Mouse (Mus musculus): ENCODE results near the gene Onecut3. TPM values are rescaled to one million over a fixed set of nuclear protein-coding genes. Genes with fewer than 3 reads are reported as not detected.

Onecut3 gene
- total and polyA plus RNA-seq, 2 experiments from 2014 or later: not detected

GRCm38 (mm10) chr10:80513739-80514138, 19.1 kb downstream of the Onecut3 start:
- H3K4me2 ChIP-seq (ENCODE audit: low read depth, low read length): no peak overlapping the region
- DNase-seq (ENCODE audit: low spot score) (no peak), ATAC-seq (ENCODE audit: insufficient read depth, low read depth) (no peak)
- H3K4me3 ChIP-seq (ENCODE audit: low read depth, low read length): no peak overlapping the region
- H3K36me3 ChIP-seq (replicated peaks; ENCODE audit: control insufficient read depth, insufficient read depth, low read length): no peaks in the 10 kb centered on the region
- H3K4me1 ChIP-seq (ENCODE audit: control insufficient read depth, insufficient read depth): no peaks in the 10 kb centered on the region
- H3K27ac ChIP-seq (ENCODE audit: low read depth): no peak overlapping the region
- TF ChIP-seq CTCF (IDR thresholded peaks at IDR 0.05; ENCODE audit: low read depth) (no peak), EP300 (IDR thresholded peaks at IDR 0.05; ENCODE audit: low read depth) (no peak)
- H3K27me3 ChIP-seq (ENCODE audit: control insufficient read depth, insufficient read depth, low read length): peaks cover 51% of the 10 kb centered on the region
- WGBS: 8% methylated on average over 19 of the region's 19 CpGs
- H3K9me3 ChIP-seq (replicated peaks; ENCODE audit: control insufficient read depth, low read length): 0 out of 2 replicates have a peak, but pooled peaks cover under 1% of the 10 kb centered on the region
- no peak overlapping the region for H3K9ac ChIP-seq (replicated peaks; ENCODE audit: low read depth, low read length)

GRCm38 (mm10) chr10:80519287-80519686, 24.7 kb downstream of the Onecut3 start:
- H3K9me3 ChIP-seq (replicated peaks; ENCODE audit: control insufficient read depth, low read length): peaks cover 7% of the 10 kb centered on the region; the same call in 1 of the 2 replicates
- H3K4me3 ChIP-seq (ENCODE audit: low read depth, low read length): no peak overlapping the region
- H3K4me1 ChIP-seq (ENCODE audit: control insufficient read depth, insufficient read depth): no peaks in the 10 kb centered on the region
- no peak overlapping the region for H3K27ac ChIP-seq (ENCODE audit: low read depth)
- no peak for DNase-seq (ENCODE audit: low spot score)
- H3K9ac ChIP-seq (replicated peaks; ENCODE audit: low read depth, low read length): no peak overlapping the region
- no peak for ATAC-seq (ENCODE audit: insufficient read depth, low read depth)
- peaks cover 14% of the 10 kb centered on the region for H3K27me3 ChIP-seq (ENCODE audit: control insufficient read depth, insufficient read depth, low read length)
- WGBS: 45% methylated on average over 2 of the region's 2 CpGs
- TF ChIP-seq CTCF (IDR thresholded peaks at IDR 0.05; ENCODE audit: low read depth) (peak; percentile 16; the same call in 1 of the 2 replicates), EP300 (IDR thresholded peaks at IDR 0.05; ENCODE audit: low read depth) (no peak)
- no peak overlapping the region for H3K4me2 ChIP-seq (ENCODE audit: low read depth, low read length)
- no peaks in the 10 kb centered on the region for H3K36me3 ChIP-seq (replicated peaks; ENCODE audit: control insufficient read depth, insufficient read depth, low read length)

DNA sequence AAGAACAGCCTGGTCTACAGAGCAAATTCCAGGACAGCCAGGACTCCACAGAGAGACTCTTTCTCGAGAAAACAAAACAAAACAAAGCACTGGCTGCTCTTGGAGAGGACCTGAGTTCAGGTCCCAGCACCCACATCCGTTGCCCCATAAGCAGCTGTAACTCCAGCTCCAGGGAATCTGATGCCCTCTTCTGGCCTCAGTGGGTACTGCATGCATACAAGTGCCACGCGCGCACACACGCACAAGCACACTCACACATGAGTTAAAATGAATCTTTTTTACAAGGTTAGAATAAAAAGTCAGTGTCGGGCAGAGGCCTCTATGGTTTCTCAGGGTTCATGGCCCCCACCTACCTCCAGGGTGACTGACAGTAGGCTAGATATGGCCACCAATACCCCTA, 28.7 kb downstream of the Onecut3 start:
- no peaks in the 10 kb centered on the region for H3K27me3 ChIP-seq (ENCODE audit: control insufficient read depth, insufficient read depth, low read length)
- TF ChIP-seq CTCF (IDR thresholded peaks at IDR 0.05; ENCODE audit: low read depth) (no peak), EP300 (IDR thresholded peaks at IDR 0.05; ENCODE audit: low read depth) (no peak)
- DNase-seq (ENCODE audit: low spot score) (no peak), ATAC-seq (ENCODE audit: insufficient read depth, low read depth) (no peak)
- no peak overlapping the region for H3K4me2 ChIP-seq (ENCODE audit: low read depth, low read length)
- no peak overlapping the region for H3K9ac ChIP-seq (replicated peaks; ENCODE audit: low read depth, low read length)
- H3K4me1 ChIP-seq (ENCODE audit: control insufficient read depth, insufficient read depth): no peaks in the 10 kb centered on the region
- 92% methylated on average over 7 of the region's 7 CpGs for WGBS
- H3K27ac ChIP-seq (ENCODE audit: low read depth): no peak overlapping the region
- H3K9me3 ChIP-seq (replicated peaks; ENCODE audit: control insufficient read depth, low read length): peaks cover 7% of the 10 kb centered on the region; the same call in 1 of the 2 replicates
- H3K4me3 ChIP-seq (ENCODE audit: low read depth, low read length): no peak overlapping the region
- no peaks in the 10 kb centered on the region for H3K36me3 ChIP-seq (replicated peaks; ENCODE audit: control insufficient read depth, insufficient read depth, low read length)

DNA sequence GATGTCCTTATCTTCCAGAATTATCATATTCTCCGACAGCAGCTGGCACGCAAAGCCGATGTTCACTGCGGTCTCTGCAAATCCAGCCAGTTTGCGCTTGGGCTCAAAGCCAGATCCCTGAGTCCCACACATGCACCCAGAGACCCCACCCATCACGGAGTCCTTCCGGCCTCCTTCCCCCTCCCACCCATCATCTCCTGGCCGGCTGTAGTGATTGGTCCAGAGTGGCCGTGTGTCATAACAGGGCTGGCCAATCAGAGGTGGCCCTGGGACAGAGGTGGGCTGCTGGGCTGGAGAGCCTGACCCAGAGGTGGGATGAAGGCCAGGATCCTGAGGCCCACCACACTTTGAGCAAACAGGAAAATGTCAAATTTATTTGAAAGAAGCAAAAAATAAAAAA, 31.5 kb downstream of the Onecut3 start:
- H3K4me2 ChIP-seq (ENCODE audit: low read depth, low read length): no peak overlapping the region
- H3K4me1 ChIP-seq (ENCODE audit: control insufficient read depth, insufficient read depth): no peaks in the 10 kb centered on the region
- H3K27ac ChIP-seq (ENCODE audit: low read depth): no peak overlapping the region
- no peak overlapping the region for H3K4me3 ChIP-seq (ENCODE audit: low read depth, low read length)
- no peak for DNase-seq (ENCODE audit: low spot score)
- TF ChIP-seq CTCF (IDR thresholded peaks at IDR 0.05; ENCODE audit: low read depth): no peak
- no peak for TF ChIP-seq EP300 (IDR thresholded peaks at IDR 0.05; ENCODE audit: low read depth)
- no peak overlapping the region for H3K9ac ChIP-seq (replicated peaks; ENCODE audit: low read depth, low read length)
- H3K9me3 ChIP-seq (replicated peaks; ENCODE audit: control insufficient read depth, low read length): no peaks in the 10 kb centered on the region
- H3K27me3 ChIP-seq (ENCODE audit: control insufficient read depth, insufficient read depth, low read length): no peaks in the 10 kb centered on the region
- ATAC-seq (ENCODE audit: insufficient read depth, low read depth): no peak
- 26% methylated on average over 9 of the region's 9 CpGs for WGBS
- H3K36me3 ChIP-seq (replicated peaks; ENCODE audit: control insufficient read depth, insufficient read depth, low read length): no peaks in the 10 kb centered on the region

DNA sequence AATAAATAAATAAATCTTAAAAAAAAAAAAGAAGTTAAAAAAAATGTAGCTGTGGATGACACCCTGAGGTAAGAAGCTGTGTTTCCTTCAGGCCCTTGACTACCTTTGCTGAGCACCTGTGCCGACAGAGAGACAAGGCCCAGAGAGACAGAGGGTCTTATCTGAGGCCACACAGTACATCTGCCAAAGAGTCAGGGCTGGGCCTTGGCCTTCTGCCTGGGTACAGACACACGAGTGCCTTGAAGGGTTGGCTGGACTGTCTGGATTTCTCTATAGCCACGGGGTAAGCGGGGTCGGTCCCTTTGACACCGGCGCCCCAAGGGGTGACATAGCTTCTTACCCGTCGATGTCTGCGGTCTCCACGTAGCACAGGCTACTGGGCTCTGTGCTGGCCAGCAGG, 38.1 kb downstream of the Onecut3 start:
- H3K27me3 ChIP-seq (ENCODE audit: control insufficient read depth, insufficient read depth, low read length): peaks cover 17% of the 10 kb centered on the region
- no peak for TF ChIP-seq CTCF (IDR thresholded peaks at IDR 0.05; ENCODE audit: low read depth)
- TF ChIP-seq EP300 (IDR thresholded peaks at IDR 0.05; ENCODE audit: low read depth): no peak
- no peak for DNase-seq (ENCODE audit: low spot score)
- no peaks in the 10 kb centered on the region for H3K4me1 ChIP-seq (ENCODE audit: control insufficient read depth, insufficient read depth)
- no peaks in the 10 kb centered on the region for H3K36me3 ChIP-seq (replicated peaks; ENCODE audit: control insufficient read depth, insufficient read depth, low read length)
- H3K27ac ChIP-seq (ENCODE audit: low read depth): no peak overlapping the region
- ATAC-seq (ENCODE audit: insufficient read depth, low read depth): no peak
- no peaks in the 10 kb centered on the region for H3K9me3 ChIP-seq (replicated peaks; ENCODE audit: control insufficient read depth, low read length)
- H3K4me2 ChIP-seq (ENCODE audit: low read depth, low read length): no peak overlapping the region
- no peak overlapping the region for H3K9ac ChIP-seq (replicated peaks; ENCODE audit: low read depth, low read length)
- WGBS: 85% methylated on average over 11 of the region's 11 CpGs
- no peak overlapping the region for H3K4me3 ChIP-seq (ENCODE audit: low read depth, low read length)

GRCm38 (mm10) chr10:80533704-80534103, 39.1 kb downstream of the Onecut3 start:
- no peaks in the 10 kb centered on the region for H3K9me3 ChIP-seq (replicated peaks; ENCODE audit: control insufficient read depth, low read length)
- ATAC-seq (ENCODE audit: insufficient read depth, low read depth): no peak; the same call in 1 of the 2 replicates
- no peak for TF ChIP-seq EP300 (IDR thresholded peaks at IDR 0.05; ENCODE audit: low read depth)
- no peak for TF ChIP-seq CTCF (IDR thresholded peaks at IDR 0.05; ENCODE audit: low read depth)
- H3K4me2 ChIP-seq (ENCODE audit: low read depth, low read length): no peak overlapping the region
- no peaks in the 10 kb centered on the region for H3K4me1 ChIP-seq (ENCODE audit: control insufficient read depth, insufficient read depth)
- DNase-seq (ENCODE audit: low spot score): no peak
- no peak overlapping the region for H3K27ac ChIP-seq (ENCODE audit: low read depth)
- H3K9ac ChIP-seq (replicated peaks; ENCODE audit: low read depth, low read length): no peak overlapping the region
- 13% methylated on average over 7 of the region's 7 CpGs for WGBS
- H3K4me3 ChIP-seq (ENCODE audit: low read depth, low read length): no peak overlapping the region
- H3K36me3 ChIP-seq (replicated peaks; ENCODE audit: control insufficient read depth, insufficient read depth, low read length): no peaks in the 10 kb centered on the region
- peaks cover 17% of the 10 kb centered on the region for H3K27me3 ChIP-seq (ENCODE audit: control insufficient read depth, insufficient read depth, low read length)
